Mouse (Mus musculus): ENCODE measurements around the gene Trim2. TPM values are rescaled to one million over a fixed set of nuclear protein-coding genes. Genes with fewer than 3 reads are reported as not detected.
A peak's percentile ranks its signal among the peaks of the same experiment; 100 is the strongest.

The Trim2 gene
- total and polyA plus RNA-seq, 2 experiments from 2014 or later: 127 to 186 TPM

GRCm38 (mm10) chr3:84155146-84155545 lies 151.5 kb downstream of the Trim2 start:
- peak overlapping the region; percentile 53 for H3K4me3 ChIP-seq (ENCODE audit: low read depth, low read length)
- DNase-seq (no peak), ATAC-seq (peak; percentile 44; the same call in 1 of the 2 replicates)
- no peak for TF ChIP-seq CTCF (IDR thresholded peaks at IDR 0.05; ENCODE audit: low read depth)
- H3K9me3 ChIP-seq (ENCODE audit: low read length): no peaks in the 10 kb centered on the region
- peak overlapping the region; percentile 91 for H3K4me2 ChIP-seq (ENCODE audit: low read depth)
- under 1% methylated on average over 27 of the region's 27 CpGs for WGBS
- H3K36me3 ChIP-seq (ENCODE audit: insufficient read depth): peaks cover 13% of the 10 kb centered on the region
- peak overlapping the region; percentile 59 for H3K9ac ChIP-seq
- H3K27me3 ChIP-seq (ENCODE audit: insufficient read depth, low read length): no peaks in the 10 kb centered on the region
- H3K27ac ChIP-seq (ENCODE audit: low read depth, low read length): 0 out of 2 replicates have a peak overlapping the region, but pooled peaks have one; percentile 15
- no peaks in the 10 kb centered on the region for H3K4me1 ChIP-seq (ENCODE audit: insufficient read depth)

GRCm38 (mm10) chr3:84154721-84155141 lies 151.9 kb downstream of the Trim2 start:
- no peak for DNase-seq
- Histone ChIP-seq H3K9me3 (ENCODE audit: low read length) (no peaks in the 10 kb centered on the region), H3K27me3 (ENCODE audit: insufficient read depth, low read length) (no peaks in the 10 kb centered on the region), H3K4me2 (ENCODE audit: low read depth) (peak overlapping the region; percentile 91), H3K27ac (ENCODE audit: low read depth, low read length) (no peak overlapping the region), H3K9ac (no peak overlapping the region), H3K4me3 (ENCODE audit: low read depth, low read length) (no peak overlapping the region; the same call in 1 of the 2 replicates), H3K36me3 (ENCODE audit: insufficient read depth) (peaks cover 11% of the 10 kb centered on the region; the same call in 1 of the 2 replicates), H3K4me1 (ENCODE audit: insufficient read depth) (no peaks in the 10 kb centered on the region)
- 17% methylated on average over 12 of the region's 12 CpGs for WGBS
- TF ChIP-seq CTCF (IDR thresholded peaks at IDR 0.05; ENCODE audit: low read depth): no peak
- ATAC-seq: no peak

- Histone ChIP-seq H3K36me3 (ENCODE audit: insufficient read depth) (no peaks in the 10 kb centered on the region), H3K27me3 (ENCODE audit: insufficient read depth, low read length) (no peaks in the 10 kb centered on the region), H3K9ac (no peak overlapping the region), H3K4me2 (ENCODE audit: low read depth) (no peak overlapping the region), H3K4me1 (ENCODE audit: insufficient read depth) (no peaks in the 10 kb centered on the region), H3K9me3 (ENCODE audit: low read length) (no peaks in the 10 kb centered on the region), H3K27ac (ENCODE audit: low read depth, low read length) (no peak overlapping the region), H3K4me3 (ENCODE audit: low read depth, low read length) (no peak overlapping the region)
- DNase-seq: no peak
- ATAC-seq: no peak
- WGBS: 96% methylated on average over 3 of the region's 3 CpGs
- TF ChIP-seq CTCF (IDR thresholded peaks at IDR 0.05; ENCODE audit: low read depth): no peak
Observed at GRCm38 (mm10) chr3:84149831-84150230, 156.8 kb downstream of the Trim2 start.

- Histone ChIP-seq H3K4me2 (ENCODE audit: low read depth) (no peak overlapping the region), H3K9me3 (ENCODE audit: low read length) (no peaks in the 10 kb centered on the region), H3K9ac (no peak overlapping the region), H3K27ac (ENCODE audit: low read depth, low read length) (no peak overlapping the region), H3K4me1 (ENCODE audit: insufficient read depth) (no peaks in the 10 kb centered on the region), H3K36me3 (ENCODE audit: insufficient read depth) (no peaks in the 10 kb centered on the region), H3K4me3 (ENCODE audit: low read depth, low read length) (no peak overlapping the region), H3K27me3 (ENCODE audit: insufficient read depth, low read length) (no peaks in the 10 kb centered on the region)
- no peak for TF ChIP-seq CTCF (IDR thresholded peaks at IDR 0.05; ENCODE audit: low read depth)
- WGBS: 89% methylated on average over 7 of the region's 7 CpGs
- ATAC-seq (no peak), DNase-seq (no peak)
Observed at GRCm38 (mm10) chr3:84140947-84141346, 165.7 kb downstream of the Trim2 start.

GRCm38 (mm10) chr3:84136509-84136908 lies 170.2 kb downstream of the Trim2 start:
- WGBS: 90% methylated on average over 7 of the region's 7 CpGs

GRCm38 (mm10) chr3:84135933-84136332 lies 170.7 kb downstream of the Trim2 start:
- DNase-seq (no peak), ATAC-seq (no peak)
- Histone ChIP-seq H3K27me3 (ENCODE audit: insufficient read depth, low read length) (no peaks in the 10 kb centered on the region), H3K9me3 (ENCODE audit: low read length) (no peaks in the 10 kb centered on the region), H3K4me1 (ENCODE audit: insufficient read depth) (no peaks in the 10 kb centered on the region), H3K36me3 (ENCODE audit: insufficient read depth) (no peaks in the 10 kb centered on the region), H3K27ac (ENCODE audit: low read depth, low read length) (no peak overlapping the region), H3K4me3 (ENCODE audit: low read depth, low read length) (no peak overlapping the region), H3K4me2 (ENCODE audit: low read depth) (no peak overlapping the region), H3K9ac (no peak overlapping the region)
- WGBS: 80% methylated on average over 6 of the region's 6 CpGs
- TF ChIP-seq CTCF (IDR thresholded peaks at IDR 0.05; ENCODE audit: low read depth): no peak

More at GRCm38 (mm10) chr3:84136509-84136908, 170.2 kb downstream of the Trim2 start:
- Histone ChIP-seq H3K27ac (ENCODE audit: low read depth, low read length) (no peak overlapping the region), H3K4me2 (ENCODE audit: low read depth) (no peak overlapping the region), H3K9me3 (ENCODE audit: low read length) (no peaks in the 10 kb centered on the region), H3K27me3 (ENCODE audit: insufficient read depth, low read length) (no peaks in the 10 kb centered on the region), H3K36me3 (ENCODE audit: insufficient read depth) (no peaks in the 10 kb centered on the region), H3K4me1 (ENCODE audit: insufficient read depth) (no peaks in the 10 kb centered on the region), H3K4me3 (ENCODE audit: low read depth, low read length) (no peak overlapping the region), H3K9ac (no peak overlapping the region)
- no peak for DNase-seq
- TF ChIP-seq CTCF (IDR thresholded peaks at IDR 0.05; ENCODE audit: low read depth): no peak
- ATAC-seq: no peak

- no peaks in the 10 kb centered on the region for H3K36me3 ChIP-seq (ENCODE audit: insufficient read depth)
- H3K4me3 ChIP-seq (ENCODE audit: low read depth, low read length): no peak overlapping the region
- WGBS: 31% methylated on average over 9 of the region's 9 CpGs
- H3K27me3 ChIP-seq (ENCODE audit: insufficient read depth, low read length): no peaks in the 10 kb centered on the region
- H3K4me1 ChIP-seq (ENCODE audit: insufficient read depth): no peaks in the 10 kb centered on the region
- no peaks in the 10 kb centered on the region for H3K9me3 ChIP-seq (ENCODE audit: low read length)
- no peak overlapping the region for H3K27ac ChIP-seq (ENCODE audit: low read depth, low read length)
- TF ChIP-seq CTCF (IDR thresholded peaks at IDR 0.05; ENCODE audit: low read depth): no peak
- H3K4me2 ChIP-seq (ENCODE audit: low read depth): no peak overlapping the region
- DNase-seq: no peak
- H3K9ac ChIP-seq: no peak overlapping the region
- ATAC-seq: no peak
Observed at GRCm38 (mm10) chr3:84135387-84135786, 171.3 kb downstream of the Trim2 start.

All from forebrain, postnatal 0 days (tissue).